Mouse (Mus musculus) urinary bladder, postnatal 14 days (tissue): ENCODE measurements around the gene Hist2h2be.
A peak's percentile ranks its signal among the peaks of the same experiment; 100 is the strongest.
"Not testable (repeated sequence)": the region's sequence is repeated elsewhere in the genome, so short reads cannot be mapped to it uniquely, and the experiment has no call there.

Experiments used
- DNase-seq: peaks from one replicate; pipeline ENCODE4 v3.0.0; 2021; ENCODE audit warnings: low spot score

The Hist2h2be gene

GRCm38 (mm10) chr3:96262979-96263550 is 42.1 kb downstream of the Hist2h2be start, which contains the start of gene Hist2h4:
Hist2h4 (minus strand) TSS chr3:96263311.
- peak; percentile 96 for DNase-seq

DNA sequence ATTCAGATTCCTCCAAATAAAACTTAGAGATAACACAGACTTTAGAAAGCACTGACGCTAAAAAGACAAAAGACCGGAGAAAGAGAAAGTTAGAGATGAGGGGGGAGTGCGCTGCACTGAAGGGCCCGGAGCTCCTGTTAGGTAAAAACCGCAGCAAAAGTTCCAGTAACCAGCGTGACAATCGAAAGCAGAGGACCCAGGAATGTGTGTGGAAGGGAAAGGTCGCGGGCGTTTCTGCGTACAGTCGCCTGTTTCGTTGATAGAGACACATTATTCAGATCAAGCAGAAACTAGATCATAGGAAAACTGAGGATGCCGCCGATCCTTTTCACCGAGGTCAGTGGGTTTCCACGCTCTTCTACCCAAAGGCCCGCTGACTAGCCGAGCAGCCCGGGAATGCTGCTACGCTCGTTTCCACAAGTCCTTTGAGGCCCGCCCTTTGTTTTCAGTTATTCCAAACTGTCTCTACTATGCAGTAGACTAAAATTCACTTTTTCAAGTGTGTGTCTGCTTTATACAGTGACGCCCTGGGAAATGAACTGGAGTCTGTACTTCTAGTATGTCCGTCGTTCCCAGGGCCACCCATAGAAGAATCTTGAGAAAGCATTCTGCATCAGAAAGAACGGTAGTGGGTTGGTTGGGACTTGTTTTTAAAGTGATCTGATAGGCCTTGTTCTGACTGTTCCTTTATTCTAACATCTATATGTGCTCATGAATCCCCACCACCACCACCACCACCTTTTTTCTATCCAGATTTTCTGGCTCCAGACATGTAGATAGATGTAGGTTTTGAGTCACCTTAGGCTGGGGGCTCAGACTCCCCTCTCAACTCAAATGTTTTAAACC is 42.9 kb downstream of the Hist2h2be start:
- peak; percentile 62 for DNase-seq

GRCm38 (mm10) chr3:96264404-96264949 is 43.6 kb downstream of the Hist2h2be start:
- no peak for DNase-seq

GRCm38 (mm10) chr3:96266132-96266710 is 45.3 kb downstream of the Hist2h2be start:
- DNase-seq = no peak

- no peak for DNase-seq
Measured at GRCm38 (mm10) chr3:96267541-96267940, 46.6 kb downstream of the Hist2h2be start.

DNA sequence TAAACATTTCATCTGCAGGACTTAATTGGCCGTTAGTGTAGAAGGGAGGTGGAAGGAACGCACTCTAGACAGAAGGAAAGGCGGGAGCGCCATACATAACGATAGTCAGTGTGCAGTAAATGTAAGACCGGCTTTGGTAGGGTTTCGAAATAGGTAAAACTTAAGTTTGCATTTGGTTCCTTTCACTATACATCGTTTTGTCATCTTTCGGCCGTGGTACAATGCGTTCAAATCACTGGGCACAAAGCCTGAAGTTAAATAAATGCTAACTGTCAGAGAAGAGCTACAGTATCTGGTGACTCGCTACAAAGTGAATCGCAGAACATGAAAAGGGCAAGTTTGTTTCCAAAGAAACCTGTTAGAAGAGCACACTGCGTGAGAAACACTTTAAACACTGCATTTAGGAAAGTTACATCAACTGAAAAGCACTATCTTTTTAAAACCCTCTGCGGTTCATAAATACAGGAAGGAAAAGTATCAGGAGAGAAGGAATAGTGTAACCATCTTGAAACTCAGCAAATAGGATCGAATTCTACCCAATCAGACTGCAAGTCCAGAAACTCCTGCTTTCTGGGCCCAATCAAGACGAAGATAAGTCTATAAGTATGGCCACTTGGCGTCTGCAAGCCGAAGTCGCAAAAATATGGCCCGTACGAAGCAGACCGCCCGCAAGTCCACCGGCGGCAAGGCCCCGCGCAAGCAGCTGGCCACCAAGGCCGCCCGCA is 47.3 kb downstream of the Hist2h2be start, which contains the start of gene Hist2h3b:
Gene Hist2h3b (plus strand): TSS at position 604 of the 725 bp plus-strand sequence.
- peak; percentile 80 for DNase-seq

DNA sequence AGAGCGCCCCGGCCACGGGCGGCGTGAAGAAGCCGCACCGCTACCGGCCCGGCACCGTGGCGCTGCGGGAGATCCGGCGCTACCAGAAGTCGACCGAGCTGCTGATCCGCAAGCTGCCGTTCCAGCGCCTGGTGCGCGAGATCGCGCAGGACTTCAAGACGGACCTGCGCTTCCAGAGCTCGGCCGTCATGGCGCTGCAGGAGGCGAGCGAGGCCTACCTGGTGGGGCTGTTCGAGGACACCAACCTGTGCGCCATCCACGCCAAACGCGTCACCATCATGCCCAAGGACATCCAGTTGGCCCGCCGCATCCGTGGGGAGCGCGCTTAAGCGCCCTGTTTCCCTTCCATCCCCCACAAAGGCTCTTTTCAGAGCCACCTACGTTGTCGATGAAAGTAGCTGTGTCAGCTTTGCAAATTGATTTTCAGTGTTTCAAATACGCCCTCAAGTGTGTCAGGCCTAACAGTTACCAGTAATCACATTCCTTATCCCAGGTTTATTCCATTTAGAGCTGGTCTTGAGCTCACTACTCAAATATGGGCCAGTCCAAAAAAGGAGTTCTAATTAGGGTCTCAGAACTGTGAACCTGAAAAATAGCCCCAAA is 48.0 kb downstream of the Hist2h2be start:
- not testable (repeated sequence) for DNase-seq

- DNase-seq = peak; percentile 90
Measured at GRCm38 (mm10) chr3:96269511-96270474, 48.9 kb downstream of the Hist2h2be start, which contains the start of gene Hist2h2bb. Hist2h2bb (plus strand) TSS chr3:96269752.
